Mouse (Mus musculus) E14TG2a.4 (cell line): Measurements from ENCODE around the gene 1700016C15Rik.

Source experiments
- CTCF ChIP-seq: conservative IDR thresholded peaks from 2 replicates; pipeline ENCODE4 v1.5.1; 2014; ENCODE audit warnings: low read length
- NANOG ChIP-seq: IDR thresholded peaks from 2 replicates; pipeline ENCODE4 v1.6.1; 2014; ENCODE audit warnings: borderline replicate concordance, low read length, mixed read lengths
- POU5F1 ChIP-seq: IDR thresholded peaks from 2 replicates; pipeline ENCODE4 v1.6.1; 2014; ENCODE audit warnings: low read length, borderline replicate concordance

GRCm38 (mm10) chr1:177731973-177732372 lies 2.4 kb downstream of the 1700016C15Rik start:
- no peak for TF ChIP-seq CTCF
- TF ChIP-seq NANOG, result no peak
- TF ChIP-seq POU5F1, result no peak
